ENCODE assay signal across 11 mouse cellular contexts in genomic region chr2:178643053-178643402, GRCm38 (mm10).
"Had no signal": no experiment of that assay in that cellular context is flagged by ENCODE, and none has a peak within 500 bp of the region (broad histone marks: within the 10 kb centered on the region; RNA-seq: fewer than 3 reads in every experiment).

No protein-coding gene starts in this region.

- H3K4me3 ChIP-seq: left cerebral cortex, adult 2 months; limb, embryonic 10.5 days; liver, embryonic 15.5 days; midbrain, embryonic 13.5 days had no signal

- H3K27ac ChIP-seq: hindbrain, embryonic 14.5 days; kidney, postnatal 0 days; left cerebral cortex, adult 2 months; limb, embryonic 10.5 days; liver, embryonic 15.5 days; midbrain, embryonic 13.5 days; stomach, postnatal 0 days had no signal

- H3K36me3 ChIP-seq: limb, embryonic 10.5 days; liver, embryonic 15.5 days; midbrain, embryonic 13.5 days had no signal

- H3K27me3 ChIP-seq: liver, embryonic 15.5 days had no signal

- H3K4me2 ChIP-seq: hindbrain, embryonic 14.5 days; liver, embryonic 11.5 days; liver, embryonic 15.5 days; midbrain, embryonic 13.5 days had no signal

- DNase-seq: lung, adult 2 months; right cerebral cortex, postnatal 14 days; thymus, postnatal 14 days had no signal

- H3K9ac ChIP-seq: hindbrain, embryonic 14.5 days; liver, embryonic 15.5 days; midbrain, embryonic 13.5 days had no signal

- H3K4me1 ChIP-seq: liver, embryonic 15.5 days had no signal

- H3K9me3 ChIP-seq: limb, embryonic 10.5 days; liver, embryonic 15.5 days; midbrain, embryonic 13.5 days had no signal
